Mouse (Mus musculus) MEL (cell line): ENCODE measurements around the gene Retreg2.

Experiments
- BHLHE40 ChIP-seq: IDR thresholded peaks from 2 replicates; pipeline ENCODE4 v1.6.1; 2012; ENCODE audit warnings: low read depth, mild to moderate bottlenecking, inconsistent platforms, low read length, improper control_type of control experiment, borderline replicate concordance
- CHD2 ChIP-seq: IDR thresholded peaks from 2 replicates; pipeline ENCODE4 v1.6.1; 2011; ENCODE audit warnings: low read length, improper control_type of control experiment
- CTCF ChIP-seq, 3 experiments: IDR thresholded peaks in 2 of 3; conservative IDR thresholded peaks in 1 of 3; 2 replicates each; pipeline ENCODE4 v1.5.1; 2011 to 2012; ENCODE audit warnings: low read length in 3 of 3, low read depth in 2 of 3, mild to moderate bottlenecking in 2 of 3, improper control_type of control experiment in 1 of 3, inconsistent platforms in 1 of 3, mixed read lengths in 1 of 3, moderate library complexity in 1 of 3; ENCODE audit not compliant: control insufficient read depth in 1 of 3, insufficient read depth in 1 of 3, poor library complexity in 1 of 3, severe bottlenecking in 1 of 3
- E2F4 ChIP-seq: IDR thresholded peaks from 2 replicates; pipeline ENCODE4 v1.6.1; 2011; ENCODE audit warnings: low read depth, low read length, improper control_type of control experiment, borderline replicate concordance
- GABPA ChIP-seq: IDR thresholded peaks from 2 replicates; pipeline ENCODE4 v1.6.1; 2012; ENCODE audit warnings: low read depth, mild to moderate bottlenecking, inconsistent platforms, low read length, improper control_type of control experiment, moderate library complexity
- GATA1 ChIP-seq: IDR thresholded peaks from 2 replicates; pipeline ENCODE4 v1.6.1; 2011; ENCODE audit warnings: low read depth, low read length, improper control_type of control experiment
- HCFC1 ChIP-seq: IDR thresholded peaks from 2 replicates; pipeline ENCODE4 v1.6.1; 2012; ENCODE audit warnings: low read depth, mild to moderate bottlenecking, inconsistent platforms, low read length, improper control_type of control experiment, moderate library complexity
- MAFK ChIP-seq: IDR thresholded peaks from 2 replicates; pipeline ENCODE4 v1.6.1; 2011; ENCODE audit warnings: low read depth, mild to moderate bottlenecking, low read length, improper control_type of control experiment, borderline replicate concordance
- MEF2A ChIP-seq: IDR thresholded peaks from 2 replicates; pipeline ENCODE4 v1.6.1; 2014; ENCODE audit warnings: low read depth, mild to moderate bottlenecking, inconsistent platforms, low read length, improper control_type of control experiment; ENCODE audit not compliant: poor library complexity, insufficient replicate concordance, severe bottlenecking; ENCODE audit errors: extremely low read depth
- POLR2A ChIP-seq, 2 experiments: IDR thresholded peaks; 2 replicates each; pipeline ENCODE4 v1.6.1; 2011 to 2012; ENCODE audit warnings: low read length in 2 of 2, mild to moderate bottlenecking in 2 of 2, control low read depth in 1 of 2, improper control_type of control experiment in 1 of 2, low read depth in 1 of 2, moderate library complexity in 1 of 2; ENCODE audit not compliant: control insufficient read depth in 1 of 2, insufficient read depth in 1 of 2, poor library complexity in 1 of 2
- SIN3A ChIP-seq: IDR thresholded peaks from 2 replicates; pipeline ENCODE4 v1.6.1; 2012; ENCODE audit warnings: low read length, improper control_type of control experiment, inconsistent platforms
- ZC3H11A ChIP-seq: IDR thresholded peaks from 2 replicates; pipeline ENCODE4 v1.6.1; 2012; ENCODE audit warnings: low read depth, mild to moderate bottlenecking, inconsistent platforms, low read length, improper control_type of control experiment
- ZKSCAN1 ChIP-seq: IDR thresholded peaks from 2 replicates; pipeline ENCODE4 v1.6.1; 2012; ENCODE audit warnings: low read depth, mild to moderate bottlenecking, inconsistent platforms, low read length, improper control_type of control experiment, moderate library complexity
- ZNF384 ChIP-seq: IDR thresholded peaks from 2 replicates; pipeline ENCODE4 v1.6.1; 2012; ENCODE audit warnings: low read depth, mild to moderate bottlenecking, inconsistent platforms, low read length, improper control_type of control experiment

DNA sequence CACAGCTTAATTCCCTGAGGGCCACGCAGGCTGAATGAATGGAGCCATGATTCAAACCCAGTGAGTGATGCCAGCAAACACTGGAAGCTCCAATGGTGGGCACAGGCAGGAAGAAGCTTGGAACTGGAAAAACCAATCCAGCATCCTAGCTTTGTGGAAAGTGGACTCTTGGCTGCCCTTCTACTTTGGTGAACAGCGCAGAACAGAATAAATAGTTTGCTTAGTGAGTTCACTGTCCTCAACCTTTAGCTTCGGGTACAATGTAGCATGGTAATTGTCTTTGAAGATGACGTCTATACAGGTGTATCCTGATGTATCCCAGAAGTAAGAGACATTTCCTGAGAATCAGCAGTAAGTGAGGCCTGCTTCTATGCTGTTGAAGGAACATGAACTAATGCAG lies 6.1 kb downstream of the Retreg2 start:
- TF ChIP-seq E2F4 (no peak), POLR2A (IDR thresholded peaks at IDR 0.05; ENCODE audit: control insufficient read depth in 1 of 2, insufficient read depth in 1 of 2, low read depth in 1 of 2, low read length in 2 of 2, poor library complexity in 1 of 2) (no peak), GATA1 (no peak), CTCF (IDR thresholded peaks at IDR 0.05 in 2 of 3, conservative IDR thresholded peaks at IDR 0.05 in 1 of 3; ENCODE audit: control insufficient read depth in 1 of 3, insufficient read depth in 1 of 3, low read depth in 2 of 3, low read length in 3 of 3, poor library complexity in 1 of 3, severe bottlenecking in 1 of 3) (no peak), HCFC1 (no peak), ZC3H11A (no peak), CHD2 (no peak), MEF2A (no peak), ZKSCAN1 (no peak), BHLHE40 (no peak), MAFK (no peak), SIN3A (no peak), GABPA (no peak), ZNF384 (no peak)
